8 mouse cellular contexts compared by ENCODE assay signal in the genomic region with DNA sequence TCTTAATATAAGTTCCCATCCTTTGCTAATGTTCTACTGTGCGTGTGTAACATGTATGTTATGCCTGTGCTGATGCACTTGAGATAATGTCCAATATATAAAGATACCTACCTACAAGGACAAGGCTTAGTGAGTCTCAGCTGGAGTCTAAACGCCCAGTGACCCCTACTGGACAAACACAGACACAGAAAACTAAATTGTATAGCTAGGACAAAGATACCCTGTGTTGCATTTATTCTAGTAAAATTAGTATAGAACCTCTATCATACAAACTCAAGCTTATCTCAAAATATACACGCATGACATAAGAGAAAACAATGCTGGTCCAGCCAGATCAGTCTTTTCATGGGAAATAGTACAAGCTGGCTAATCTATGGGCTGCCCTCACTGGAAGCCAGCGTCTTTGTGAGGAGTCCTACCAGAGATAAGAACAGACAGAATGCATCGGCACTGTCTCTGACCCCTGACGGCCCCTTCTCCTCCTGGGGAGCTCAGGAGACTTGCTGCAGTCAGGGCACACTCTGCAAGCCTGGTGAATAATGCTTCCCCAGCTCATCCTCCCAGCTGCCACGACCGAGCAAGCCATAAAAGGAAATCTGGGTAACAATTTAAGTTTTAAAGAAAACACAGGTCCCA.
A peak's percentile ranks its signal among the peaks of the same experiment; 100 is the strongest.
DNase-seq lines count a peak whose midpoint lies in the region; ATAC-seq and TF ChIP-seq lines count a peak whose summit lies in the region.

No protein-coding gene starts in this region.

- H3K4me3 ChIP-seq in lung, adult 2 months (replicated peaks; ENCODE audit: extremely low read depth, low read depth, low read length) = no peak overlapping the region
- H3K4me3 ChIP-seq in hindbrain, embryonic 14.5 days (replicated peaks; ENCODE audit: low read length) = no peak overlapping the region

- 0 out of 2 replicates have a peak, but pooled peaks have one; percentile 18 for TF ChIP-seq CTCF in lung, adult 2 months (IDR thresholded peaks at IDR 0.05; ENCODE audit: insufficient read depth, low read length)

- peak overlapping the region; percentile 43; the same call in 1 of the 2 replicates for H3K27ac ChIP-seq in hindbrain, embryonic 14.5 days

- H3K27me3 ChIP-seq in hindbrain, embryonic 14.5 days (ENCODE audit: control insufficient read depth, insufficient read depth, low read length) = no peaks in the 10 kb centered on the region

- DNase-seq in lung, adult 2 months = no peak
- no peak for DNase-seq in lung, adult 18-20 months
- DNase-seq in c-Kit-positive CD71-positive TER-119-positive erythroid progenitor cells, embryonic 14.5 days (ENCODE audit: low spot score) = peak; percentile 24
- DNase-seq in hindbrain, embryonic 14.5 days (ENCODE audit: low spot score) = no peak
- DNase-seq in layer of hippocampus, postnatal 36 days = no peak
- no peak for DNase-seq in left cerebral cortex, adult 8-10 months (ENCODE audit: low spot score in 2 of 2)
- no peak for DNase-seq in adrenal gland, postnatal 36 days

- no peak overlapping the region; the same call in 1 of the 2 replicates for H3K9ac ChIP-seq in hindbrain, embryonic 14.5 days

- no peak for ATAC-seq in hindbrain, embryonic 14.5 days (ENCODE audit: low FRiP score)
- peak; percentile 83 for ATAC-seq in megakaryocyte, adult 5-6 weeks (ENCODE audit: poor library complexity, severe bottlenecking)

- 40% methylated on average over 8 of the region's 8 CpGs for WGBS in lung, adult 2 months
- WGBS in hindbrain, embryonic 14.5 days = 25% methylated on average over 8 of the region's 8 CpGs

- no peak overlapping the region for H3K4me2 ChIP-seq in hindbrain, embryonic 14.5 days (replicated peaks)

- no peaks in the 10 kb centered on the region for H3K9me3 ChIP-seq in hindbrain, embryonic 14.5 days (ENCODE audit: control insufficient read depth, low read length)

- H3K4me1 ChIP-seq in lung, adult 2 months (ENCODE audit: control insufficient read depth, insufficient read depth, low read length) = peaks cover 6% of the 10 kb centered on the region
- H3K4me1 ChIP-seq in hindbrain, embryonic 14.5 days (replicated peaks; ENCODE audit: control insufficient read depth, insufficient read depth, low read length) = peaks cover 9% of the 10 kb centered on the region

- TF ChIP-seq POLR2A in lung, adult 2 months (IDR thresholded peaks at IDR 0.05; ENCODE audit: borderline replicate concordance, extremely low read depth, low read depth, low read length) = no peak

- H3K36me3 ChIP-seq in hindbrain, embryonic 14.5 days (replicated peaks; ENCODE audit: control insufficient read depth, insufficient read depth) = no peaks in the 10 kb centered on the region
